Mouse (Mus musculus) C2C12 (cell line): ENCODE measurements at regions not wholly inside any gene's neighbourhood (a gene's known extent, or its start where the extent isn't known, plus 50 kb on each side); places are given as distances from the start of the nearest gene placed in this dataset.

ENCODE experiments used
- CTCF ChIP-seq: IDR thresholded peaks from one replicate; pipeline ENCODE4 v1.5.1; 2011; ENCODE audit not compliant: control insufficient read depth, insufficient read depth, insufficient read length
- MYOD1 ChIP-seq: IDR thresholded peaks from one replicate; pipeline ENCODE4 v1.6.1; 2011; ENCODE audit warnings: low read depth; ENCODE audit not compliant: control insufficient read depth, insufficient read length
- MYOG ChIP-seq: IDR thresholded peaks from one replicate; pipeline ENCODE4 v1.6.1; 2011; ENCODE audit not compliant: control insufficient read depth, insufficient read length; ENCODE audit errors: extremely low read depth
- USF1 ChIP-seq: IDR thresholded peaks from one replicate; pipeline ENCODE4 v1.6.1; 2011; ENCODE audit warnings: low read depth, mild to moderate bottlenecking, control low read depth, moderate library complexity

GRCm38 (mm10) chr14:86315974-86316373 is 825.1 kb downstream of the Diaph3 start:
- TF ChIP-seq MYOD1 (no peak), CTCF (no peak), USF1 (no peak), MYOG (no peak)
